Mouse (Mus musculus) right cerebral cortex, postnatal 25 days (tissue): ENCODE results near the gene Dio1.

ENCODE experiments used
- DNase-seq: peaks from one replicate; pipeline ENCODE4 v3.0.0; 2022

Dio1 gene

DNA sequence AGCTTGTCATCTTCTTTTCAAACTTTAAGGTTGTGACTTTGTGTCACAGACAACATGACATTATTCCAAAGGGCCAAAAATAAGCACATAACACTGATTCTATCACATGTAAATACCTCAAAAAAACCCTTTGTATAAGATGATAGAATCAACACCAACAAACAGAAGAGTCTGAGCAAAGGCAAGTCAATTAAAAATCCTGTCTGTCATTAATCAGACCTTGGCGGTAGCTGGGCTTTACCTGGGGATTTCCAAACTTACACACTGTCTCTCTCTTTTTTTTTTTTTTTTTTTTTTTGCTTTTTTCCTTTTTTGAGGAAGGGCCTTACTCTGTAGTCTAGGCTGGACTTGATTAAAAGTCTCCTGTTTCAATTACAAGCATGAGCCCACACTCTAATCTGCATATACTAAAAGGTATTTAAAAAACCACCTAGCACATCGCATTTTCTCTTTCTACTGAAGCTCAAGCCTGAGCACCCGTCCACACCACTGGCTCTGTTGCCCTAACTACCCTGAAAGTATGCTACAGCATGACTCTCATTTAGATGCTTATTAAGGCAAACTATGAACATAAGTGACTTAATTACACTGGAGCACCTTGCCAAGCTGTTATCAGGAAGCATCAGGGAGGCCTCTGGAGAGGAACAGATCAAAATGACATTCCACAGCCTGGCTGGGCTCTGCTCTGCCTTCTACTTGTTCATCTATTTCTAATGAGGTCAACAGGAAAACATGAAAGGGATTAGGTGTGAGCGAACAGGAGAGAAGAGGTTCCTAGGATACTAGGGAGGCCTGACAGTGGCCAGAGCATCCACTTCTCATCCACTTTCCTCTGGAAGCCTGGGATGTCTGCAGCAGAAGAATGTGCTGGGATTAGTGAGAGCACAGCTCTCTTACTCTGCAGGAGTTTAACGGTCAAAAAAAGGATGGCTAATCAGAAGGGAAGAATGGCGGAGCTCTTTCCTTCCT, 63.3 kb downstream of the Dio1 start:
- DNase-seq, result no peak
